Mouse (Mus musculus): Measurements from ENCODE around the gene Hist1h2ae.
"Not testable (repeated sequence)": the region's sequence is repeated elsewhere in the genome, so short reads cannot be mapped to it uniquely, and the experiment has no call there.

The Hist1h2ae gene

GRCm38 (mm10) chr13:23571022-23571503 lies at the start of gene Hist1h2ae, which contains the start of gene Hist1h2bg:
Gene Hist1h2ae, minus strand, starts transcription at chr13:23571220.
Gene Hist1h2bg, plus strand, starts transcription at chr13:23571396.
- peak; percentile 98 for DNase-seq (ENCODE audit: low read depth, low spot score)

GRCm38 (mm10) chr13:23620056-23620732 lies 49.2 kb upstream of the Hist1h2ae start:
- DNase-seq (ENCODE audit: low read depth, low spot score): peak; percentile 14

- no peak for DNase-seq (ENCODE audit: low read depth, low spot score)
Observed at GRCm38 (mm10) chr13:23611638-23612037, 40.6 kb upstream of the Hist1h2ae start.

- no peak for DNase-seq (ENCODE audit: low read depth, low spot score)
Observed at GRCm38 (mm10) chr13:23610393-23610792, 39.4 kb upstream of the Hist1h2ae start.

- DNase-seq (ENCODE audit: low read depth, low spot score): no peak
Observed at GRCm38 (mm10) chr13:23609844-23610243, 38.8 kb upstream of the Hist1h2ae start.

GRCm38 (mm10) chr13:23609209-23609608 lies 38.2 kb upstream of the Hist1h2ae start:
- DNase-seq (ENCODE audit: low read depth, low spot score): no peak

- DNase-seq (ENCODE audit: low read depth, low spot score): no peak
Observed at GRCm38 (mm10) chr13:23605052-23605451, 34.0 kb upstream of the Hist1h2ae start.

- DNase-seq (ENCODE audit: low read depth, low spot score): no peak
Observed at GRCm38 (mm10) chr13:23604452-23604851, 33.4 kb upstream of the Hist1h2ae start.

GRCm38 (mm10) chr13:23603182-23603699 lies 32.2 kb upstream of the Hist1h2ae start:
- DNase-seq (ENCODE audit: low read depth, low spot score): no peak

GRCm38 (mm10) chr13:23597957-23598356 lies 26.9 kb upstream of the Hist1h2ae start:
- peak; percentile 87 for DNase-seq (ENCODE audit: low read depth, low spot score)

GRCm38 (mm10) chr13:23595622-23596372 lies 24.8 kb upstream of the Hist1h2ae start:
- DNase-seq (ENCODE audit: low read depth, low spot score): no peak

- no peak for DNase-seq (ENCODE audit: low read depth, low spot score)
Observed at GRCm38 (mm10) chr13:23595185-23595584, 24.2 kb upstream of the Hist1h2ae start.

- no peak for DNase-seq (ENCODE audit: low read depth, low spot score)
Observed at GRCm38 (mm10) chr13:23593051-23593770, 22.2 kb upstream of the Hist1h2ae start.

- DNase-seq (ENCODE audit: low read depth, low spot score): peak; percentile 84
Observed at GRCm38 (mm10) chr13:23592614-23593013, 21.6 kb upstream of the Hist1h2ae start.

GRCm38 (mm10) chr13:23591886-23592285 lies 20.9 kb upstream of the Hist1h2ae start:
- DNase-seq (ENCODE audit: low read depth, low spot score): not testable (repeated sequence)

- DNase-seq (ENCODE audit: low read depth, low spot score): no peak
Observed at GRCm38 (mm10) chr13:23591206-23591605, 20.2 kb upstream of the Hist1h2ae start.

- no peak for DNase-seq (ENCODE audit: low read depth, low spot score)
Observed at GRCm38 (mm10) chr13:23586940-23587225, 15.9 kb upstream of the Hist1h2ae start.

- DNase-seq (ENCODE audit: low read depth, low spot score): no peak
Observed at GRCm38 (mm10) chr13:23586099-23586939, 15.3 kb upstream of the Hist1h2ae start.

GRCm38 (mm10) chr13:23585442-23586098 lies 14.6 kb upstream of the Hist1h2ae start:
- DNase-seq (ENCODE audit: low read depth, low spot score): peak; percentile 97

- peak; percentile 85 for DNase-seq (ENCODE audit: low read depth, low spot score)
Observed at GRCm38 (mm10) chr13:23585029-23585441, 14.0 kb upstream of the Hist1h2ae start.

- no peak for DNase-seq (ENCODE audit: low read depth, low spot score)
Observed at GRCm38 (mm10) chr13:23584331-23584730, 13.3 kb upstream of the Hist1h2ae start.
